Mouse (Mus musculus) G1E (cell line): ENCODE data around the gene Eomes.

ENCODE experiments used
- CTCF ChIP-seq: IDR thresholded peaks from 2 replicates; pipeline ENCODE4 v1.5.1; 2012; ENCODE audit warnings: low read depth, low read length, inconsistent platforms, mixed read lengths
- GATA1 ChIP-seq: IDR thresholded peaks from 2 replicates; pipeline ENCODE4 v1.6.1; 2012; ENCODE audit warnings: borderline replicate concordance, low read length, inconsistent platforms, mixed read lengths
- POLR2AphosphoS5 ChIP-seq: IDR thresholded peaks from 2 replicates; pipeline ENCODE4 v1.6.1; 2012; ENCODE audit warnings: low read depth, low read length, inconsistent platforms; ENCODE audit not compliant: insufficient replicate concordance
- TAL1 ChIP-seq: conservative IDR thresholded peaks from 2 replicates; pipeline ENCODE4 v1.6.1; 2012; ENCODE audit warnings: low read depth, low read length, inconsistent platforms, mixed read lengths

- TF ChIP-seq CTCF (no peak), GATA1 (no peak), TAL1 (no peak), POLR2AphosphoS5 (no peak)
Measured at GRCm38 (mm10) chr9:118476766-118477271, 1.2 kb upstream of the Eomes start.
